Mouse (Mus musculus) lung, embryonic 14.5 days (tissue): Measurements from ENCODE around the gene Nkrf. TPM values are rescaled to one million over a fixed set of nuclear protein-coding genes. Genes with fewer than 3 reads are reported as not detected.

Experiments used
- ATAC-seq: fragments of 200-750 bp; cut with Nextera tagmentation; 2 replicates; pipeline ENCODE4 v1.8.0; 2017; ENCODE audit warnings: mild to moderate bottlenecking, moderate TSS enrichment, moderate library complexity; ENCODE audit not compliant: insufficient read depth
- DNase-seq: peaks from one replicate; pipeline ENCODE4 v3.0.0-alpha.2; 2015
- H3K27ac ChIP-seq: fragments of 300-500 bp; sonication (generic); 2 replicates; pipeline ENCODE4 v1.5.1; 2014; ENCODE audit warnings: low read depth, mild to moderate bottlenecking, moderate library complexity
- H3K27me3 ChIP-seq: fragments of 300-500 bp; sonication (generic); 2 replicates; pipeline ENCODE4 v1.6.1; 2014; ENCODE audit warnings: low read length, control low read depth; ENCODE audit not compliant: insufficient read depth
- H3K36me3 ChIP-seq: fragments of 300-500 bp; sonication (generic); 2 replicates; pipeline ENCODE4 v1.6.1; 2014; ENCODE audit warnings: control low read depth; ENCODE audit not compliant: insufficient read depth
- H3K4me1 ChIP-seq: fragments of 300-500 bp; sonication (generic); 2 replicates; pipeline ENCODE4 v1.6.1; 2014; ENCODE audit warnings: antibody characterized with exemption, control low read depth; ENCODE audit not compliant: insufficient read depth
- H3K4me2 ChIP-seq: fragments of 300-500 bp; sonication (generic); 2 replicates; pipeline ENCODE4 v1.6.1; 2014; ENCODE audit warnings: mild to moderate bottlenecking
- H3K4me3 ChIP-seq: fragments of 300-500 bp; sonication (generic); 2 replicates; pipeline ENCODE4 v1.5.1; 2014; ENCODE audit warnings: low read depth, low read length
- H3K9ac ChIP-seq: fragments of 300-500 bp; sonication (generic); 2 replicates; pipeline ENCODE4 v1.6.1; 2014
- H3K9me3 ChIP-seq: fragments of 300-500 bp; sonication (generic); 2 replicates; pipeline ENCODE4 v1.6.1; 2016; ENCODE audit warnings: low read depth, low read length, control low read depth
- CTCF ChIP-seq: IDR thresholded peaks from 2 replicates; pipeline ENCODE4 v1.5.1; 2016; ENCODE audit warnings: antibody characterized with exemption, low read depth
- WGBS: fragments of 180-500 bp; shearing (Covaris S2); extraction: QIAGEN DNeasy Blood & Tissue Kit; methylation state at CpG from one replicate; pipeline ENCODE4 v1.1.7; 2014; 5-methylcytosine and 5-hydroxymethylcytosine counted together
- polyA plus RNA-seq: library from polyadenylated mRNA; unstranded; fragments of >200 nt; fragmentation: Nextera tagmentation; extraction: Ambion mirVana; gene quantifications from 2 replicates; pipeline ENCODE4 v1.2.1, GENCODE M21; 2014

Nkrf gene
- polyA plus RNA-seq, 1 experiment from 2014 or later: 2.8 TPM

- Histone ChIP-seq H3K27ac (0 out of 2 replicates have a peak overlapping the region, but pooled peaks have one; percentile 33), H3K4me3 (peak overlapping the region; percentile 41), H3K27me3 (no peaks in the 10 kb centered on the region), H3K9me3 (no peaks in the 10 kb centered on the region), H3K4me1 (no peaks in the 10 kb centered on the region), H3K4me2 (peak overlapping the region; percentile 61), H3K9ac (peak overlapping the region; percentile 51), H3K36me3 (no peaks in the 10 kb centered on the region)
- DNase-seq (peak; percentile 86), ATAC-seq (peak; percentile 90)
- WGBS: 8% methylated on average over 34 of the region's 44 CpGs
- no peak for TF ChIP-seq CTCF
Measured at GRCm38 (mm10) chrX:36863766-36864608, 38.7 kb downstream of the Nkrf start.

GRCm38 (mm10) chrX:36852631-36853030, 50.1 kb downstream of the Nkrf start:
- no peak for TF ChIP-seq CTCF
- H3K4me3 ChIP-seq: no peak overlapping the region
- H3K4me1 ChIP-seq: no peaks in the 10 kb centered on the region
- WGBS: 70% methylated on average over 8 of the region's 8 CpGs
- no peak overlapping the region for H3K4me2 ChIP-seq
- peaks cover 6% of the 10 kb centered on the region; the same call in 1 of the 2 replicates for H3K36me3 ChIP-seq
- DNase-seq (no peak), ATAC-seq (no peak)
- H3K9ac ChIP-seq: no peak overlapping the region
- H3K27ac ChIP-seq: no peak overlapping the region; the same call in 1 of the 2 replicates
- H3K27me3 ChIP-seq: no peaks in the 10 kb centered on the region
- no peaks in the 10 kb centered on the region for H3K9me3 ChIP-seq

GRCm38 (mm10) chrX:36847152-36847551, 55.5 kb downstream of the Nkrf start:
- Histone ChIP-seq H3K4me1 (no peaks in the 10 kb centered on the region), H3K27ac (no peak overlapping the region), H3K4me3 (no peak overlapping the region), H3K9me3 (no peaks in the 10 kb centered on the region), H3K4me2 (no peak overlapping the region), H3K36me3 (0 out of 2 replicates have a peak, but pooled peaks cover 1% of the 10 kb centered on the region), H3K27me3 (no peaks in the 10 kb centered on the region), H3K9ac (no peak overlapping the region)
- WGBS: 92% methylated on average over 1 of the region's 1 CpGs
- ATAC-seq (no peak), DNase-seq (no peak)
- TF ChIP-seq CTCF: no peak

GRCm38 (mm10) chrX:36843346-36843990, 59.2 kb downstream of the Nkrf start:
- H3K27ac ChIP-seq: no peak overlapping the region

GRCm38 (mm10) chrX:36841698-36842097, 61.0 kb downstream of the Nkrf start:
- WGBS: 84% methylated on average over 6 of the region's 6 CpGs
- H3K4me2 ChIP-seq: no peak overlapping the region
- no peaks in the 10 kb centered on the region for H3K36me3 ChIP-seq
- H3K27me3 ChIP-seq: no peaks in the 10 kb centered on the region
- no peak for DNase-seq
- ATAC-seq: no peak
- H3K4me3 ChIP-seq: no peak overlapping the region
- no peaks in the 10 kb centered on the region for H3K9me3 ChIP-seq
- no peak overlapping the region for H3K9ac ChIP-seq
- H3K4me1 ChIP-seq: no peaks in the 10 kb centered on the region
- no peak for TF ChIP-seq CTCF
- no peak overlapping the region for H3K27ac ChIP-seq

More at GRCm38 (mm10) chrX:36843346-36843990, 59.2 kb downstream of the Nkrf start:
- TF ChIP-seq CTCF: no peak
- no peak for ATAC-seq
- H3K27me3 ChIP-seq: no peaks in the 10 kb centered on the region
- DNase-seq: no peak
- no peak overlapping the region for H3K4me3 ChIP-seq
- H3K9ac ChIP-seq: no peak overlapping the region
- H3K4me1 ChIP-seq: no peaks in the 10 kb centered on the region
- no peaks in the 10 kb centered on the region for H3K9me3 ChIP-seq
- no peak overlapping the region for H3K4me2 ChIP-seq
- 65% methylated on average over 4 of the region's 4 CpGs for WGBS
- no peaks in the 10 kb centered on the region for H3K36me3 ChIP-seq

- H3K9me3 ChIP-seq: no peaks in the 10 kb centered on the region
- H3K4me2 ChIP-seq: no peak overlapping the region
- H3K4me1 ChIP-seq: no peaks in the 10 kb centered on the region
- no peaks in the 10 kb centered on the region for H3K36me3 ChIP-seq
- H3K9ac ChIP-seq: no peak overlapping the region
- 44% methylated on average over 7 of the region's 7 CpGs for WGBS
- ATAC-seq (no peak), DNase-seq (peak; percentile 74)
- TF ChIP-seq CTCF: no peak
- H3K27me3 ChIP-seq: no peaks in the 10 kb centered on the region
- no peak overlapping the region for H3K4me3 ChIP-seq
- 0 out of 2 replicates have a peak overlapping the region, but pooled peaks have one; percentile 18 for H3K27ac ChIP-seq
Measured at GRCm38 (mm10) chrX:36839391-36839790, 63.3 kb downstream of the Nkrf start.

Other genes starting within 250 kb of the Nkrf start
- gene Slc25a43, start 159.2 kb downstream of the Nkrf start, polyA plus RNA-seq: 0.92 and 1.5 TPM in 2 replicates
- 690 and 709 TPM in 2 replicates for gene Slc25a5, start 107.2 kb downstream of the Nkrf start, polyA plus RNA-seq
- gene Ube2a, start 29.0 kb downstream of the Nkrf start, polyA plus RNA-seq: 134 and 140 TPM in 2 replicates
- 37.9 and 39.2 TPM in 2 replicates for gene C330007P06Rik, start 28.8 kb downstream of the Nkrf start, polyA plus RNA-seq
- gene Sept6, start 88.9 kb upstream of the Nkrf start, polyA plus RNA-seq: 18.6 and 19.7 TPM in 2 replicates
- 0.18 TPM in 1 of 2 replicates, not detected in the other for gene Sowahd, start 145.9 kb upstream of the Nkrf start, polyA plus RNA-seq
- gene Rpl39, start 182.5 kb upstream of the Nkrf start, polyA plus RNA-seq: 600 and 683 TPM in 2 replicates
- gene Upf3b, start 207.4 kb upstream of the Nkrf start, polyA plus RNA-seq: 19.0 and 19.3 TPM in 2 replicates
- gene Nkap, start 223.9 kb upstream of the Nkrf start, polyA plus RNA-seq: 13.6 and 15.9 TPM in 2 replicates